Mouse (Mus musculus) kidney, embryonic 14.5 days (tissue): ENCODE data around the gene Cass4. TPM values are rescaled to one million over a fixed set of nuclear protein-coding genes. Genes with fewer than 3 reads are reported as not detected.

ENCODE experiments used
- ATAC-seq: fragments of 200-750 bp; cut with Nextera tagmentation; 2 replicates; pipeline ENCODE4 v1.8.0; 2017; ENCODE audit warnings: moderate number of reproducible peaks, mild to moderate bottlenecking, moderate TSS enrichment, moderate library complexity; ENCODE audit not compliant: low FRiP score, low TSS enrichment
- H3K27ac ChIP-seq: fragments of 300-500 bp; sonication (generic); 2 replicates; pipeline ENCODE4 v1.5.1; 2014; ENCODE audit warnings: low read depth, mild to moderate bottlenecking, low read length, moderate library complexity, mixed read lengths
- H3K27me3 ChIP-seq: fragments of 300-500 bp; sonication (generic); 2 replicates; pipeline ENCODE4 v1.6.1; 2014; ENCODE audit warnings: mild to moderate bottlenecking, low read length; ENCODE audit not compliant: control insufficient read depth, insufficient read depth
- H3K36me3 ChIP-seq: fragments of 300-500 bp; sonication (generic); 2 replicates; pipeline ENCODE4 v1.6.1; 2014; ENCODE audit warnings: low read length, mixed read lengths; ENCODE audit not compliant: control insufficient read depth, insufficient read depth
- H3K4me1 ChIP-seq: fragments of 300-500 bp; sonication (generic); 2 replicates; pipeline ENCODE4 v1.6.1; 2014; ENCODE audit warnings: low read length, mixed read lengths; ENCODE audit not compliant: control insufficient read depth, insufficient read depth
- H3K4me2 ChIP-seq: fragments of 300-500 bp; sonication (generic); replicated peaks from 2 replicates; pipeline ENCODE4 v1.6.1; 2014; ENCODE audit warnings: low read depth, mild to moderate bottlenecking, low read length
- H3K4me3 ChIP-seq: fragments of 300-500 bp; sonication (generic); 2 replicates; pipeline ENCODE4 v1.5.1; 2014; ENCODE audit warnings: mild to moderate bottlenecking, low read length
- H3K9ac ChIP-seq: fragments of 300-500 bp; sonication (generic); 2 replicates; pipeline ENCODE4 v1.6.1; 2014; ENCODE audit warnings: low read depth, mild to moderate bottlenecking, low read length, moderate library complexity
- H3K9me3 ChIP-seq: fragments of 300-500 bp; sonication (generic); 2 replicates; pipeline ENCODE4 v1.6.1; 2016; ENCODE audit warnings: low read length; ENCODE audit not compliant: control insufficient read depth
- WGBS: fragments of 180-500 bp; shearing (Covaris S2); extraction: QIAGEN DNeasy Blood & Tissue Kit; methylation state at CpG from one replicate; pipeline ENCODE4 v1.1.7; 2014; 5-methylcytosine and 5-hydroxymethylcytosine counted together
- polyA plus RNA-seq: library from polyadenylated mRNA; unstranded; fragments of >200 nt; fragmentation: Nextera tagmentation; extraction: Ambion mirVana; gene quantifications from 2 replicates; pipeline ENCODE4 v1.2.1, GENCODE M21; 2014

Gene Cass4
- polyA plus RNA-seq, 1 experiment from 2014 or later, result 0.19 TPM

DNA sequence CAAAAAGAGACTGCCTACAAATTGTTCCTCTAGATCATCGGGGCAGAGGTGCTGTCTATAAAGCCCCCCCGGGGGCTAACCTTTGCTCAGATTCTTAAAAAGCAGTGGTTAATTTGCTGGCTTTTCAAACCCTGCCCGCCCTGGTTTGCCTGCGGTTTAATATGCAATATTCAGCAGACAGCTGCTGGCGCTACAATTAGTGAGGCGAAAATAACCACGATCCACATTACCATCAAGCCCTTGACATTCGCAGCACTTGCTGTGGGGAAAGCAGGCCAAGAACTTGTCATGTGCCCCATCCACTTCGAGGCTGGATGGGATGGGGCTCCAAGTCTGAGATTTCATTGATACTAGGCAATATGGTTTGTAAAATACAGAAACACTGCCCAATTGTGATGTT, 40.4 kb upstream of the Cass4 start:
- Histone ChIP-seq H3K4me2 (no peak overlapping the region), H3K4me1 (no peaks in the 10 kb centered on the region), H3K9ac (no peak overlapping the region), H3K27me3 (no peaks in the 10 kb centered on the region), H3K4me3 (no peak overlapping the region), H3K9me3 (no peaks in the 10 kb centered on the region), H3K36me3 (peaks cover 43% of the 10 kb centered on the region), H3K27ac (no peak overlapping the region)
- no peak for ATAC-seq
- WGBS, result 94% methylated on average over 9 of the region's 9 CpGs

- Histone ChIP-seq H3K36me3 (peaks cover 58% of the 10 kb centered on the region), H3K4me1 (no peaks in the 10 kb centered on the region), H3K9me3 (no peaks in the 10 kb centered on the region), H3K9ac (no peak overlapping the region), H3K4me2 (no peak overlapping the region), H3K27ac (no peak overlapping the region), H3K27me3 (no peaks in the 10 kb centered on the region), H3K4me3 (no peak overlapping the region)
- no peak for ATAC-seq
- 81% methylated on average over 9 of the region's 9 CpGs for WGBS
Observed at GRCm38 (mm10) chr2:172354761-172355160, 38.8 kb upstream of the Cass4 start.

DNA sequence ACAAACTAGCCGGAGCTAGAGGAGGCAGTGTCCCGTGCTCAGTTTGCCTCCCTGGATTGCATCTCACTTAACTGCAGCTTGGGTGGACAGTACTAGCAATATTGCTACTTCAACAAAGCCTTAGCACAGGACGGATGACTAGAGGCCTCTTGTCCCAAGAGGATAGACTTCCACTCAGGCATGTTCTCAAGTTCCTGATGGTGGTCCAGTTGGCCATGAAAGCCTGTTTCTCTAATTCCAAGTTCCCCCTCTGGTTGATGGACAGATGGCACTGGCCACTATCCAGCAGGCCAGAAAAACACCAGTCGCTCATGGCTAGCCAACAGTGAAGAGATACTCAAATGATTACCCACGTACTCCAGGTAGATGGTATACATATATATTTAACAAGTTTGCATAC, 37.8 kb upstream of the Cass4 start:
- H3K9ac ChIP-seq, result no peak overlapping the region
- H3K4me3 ChIP-seq, result no peak overlapping the region
- H3K36me3 ChIP-seq, result peaks cover 69% of the 10 kb centered on the region
- H3K4me1 ChIP-seq, result no peaks in the 10 kb centered on the region
- no peak for ATAC-seq
- H3K27me3 ChIP-seq, result no peaks in the 10 kb centered on the region
- no peak overlapping the region for H3K4me2 ChIP-seq
- 73% methylated on average over 5 of the region's 5 CpGs for WGBS
- H3K9me3 ChIP-seq, result no peaks in the 10 kb centered on the region
- H3K27ac ChIP-seq, result no peak overlapping the region

DNA sequence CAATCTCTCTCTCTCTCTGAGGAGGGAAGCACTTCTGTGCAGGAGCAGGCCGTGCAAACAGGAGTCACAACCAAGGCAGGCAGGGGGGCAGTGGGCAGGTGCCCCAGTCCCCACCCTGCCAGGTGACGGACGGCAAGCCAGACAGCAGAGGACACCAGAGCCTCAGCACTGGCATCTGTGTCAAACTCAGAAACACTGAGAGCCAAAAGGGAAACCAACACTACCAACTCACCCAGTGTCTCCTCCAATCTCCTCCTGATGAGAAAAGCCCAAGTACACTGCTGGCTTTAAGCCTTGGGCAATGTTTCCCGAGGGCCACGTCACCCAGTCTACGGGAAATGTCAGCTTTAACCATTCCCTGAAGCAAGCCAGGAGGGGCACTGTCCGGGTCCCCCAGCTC, 30.4 kb upstream of the Cass4 start:
- no peaks in the 10 kb centered on the region for H3K9me3 ChIP-seq
- no peak overlapping the region for H3K9ac ChIP-seq
- WGBS, result 93% methylated on average over 7 of the region's 7 CpGs
- no peaks in the 10 kb centered on the region for H3K27me3 ChIP-seq
- no peak for ATAC-seq
- no peak overlapping the region for H3K4me3 ChIP-seq
- H3K4me2 ChIP-seq, result no peak overlapping the region
- H3K27ac ChIP-seq, result no peak overlapping the region
- H3K4me1 ChIP-seq, result peaks cover 3% of the 10 kb centered on the region; the same call in 1 of the 2 replicates
- peaks cover 95% of the 10 kb centered on the region for H3K36me3 ChIP-seq

DNA sequence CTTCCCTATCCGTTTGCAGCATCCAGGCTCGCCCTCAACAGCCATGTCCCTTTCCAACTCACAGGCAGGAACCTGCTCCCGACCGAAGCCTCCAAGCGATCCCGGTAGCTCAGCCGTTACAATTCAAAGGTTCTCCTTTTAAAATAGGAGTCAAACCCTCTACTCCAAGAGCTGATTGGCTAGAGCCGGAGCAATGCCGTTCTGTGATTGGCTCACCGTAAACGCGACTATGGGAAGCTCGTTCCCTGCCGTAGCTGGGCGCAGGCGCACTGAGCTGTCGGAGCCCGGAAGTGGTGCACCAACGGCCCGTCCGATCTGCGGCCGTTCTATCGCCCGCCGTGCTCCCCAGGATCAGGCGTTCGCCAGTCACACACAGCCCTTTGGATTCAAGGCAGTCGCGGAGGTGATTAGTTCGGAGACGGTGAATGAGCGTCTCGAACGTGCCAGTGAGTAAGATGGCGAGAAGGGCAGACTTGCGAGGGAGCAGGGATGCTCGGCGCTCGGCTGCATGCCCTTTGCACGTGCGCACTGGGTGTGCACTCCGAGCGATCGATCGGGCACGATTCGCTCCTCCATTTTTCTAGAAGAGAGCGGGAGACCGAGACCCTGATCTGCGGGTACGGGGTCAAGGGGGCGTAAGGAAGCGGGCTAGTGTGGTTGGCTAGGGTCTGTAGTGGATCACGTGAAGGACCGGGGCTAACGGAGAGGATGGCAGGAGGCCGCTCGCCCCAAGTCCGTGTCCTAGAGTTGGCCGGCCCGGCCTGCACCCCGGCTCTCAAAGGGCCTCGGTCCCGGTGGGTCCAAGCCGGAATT, 23.0 kb upstream of the Cass4 start, which contains the start of the genes Aurka and Cstf1:
Aurka (minus strand) TSS at position 125 of the 813 bp plus-strand sequence.
Cstf1 (plus strand) TSS at position 271 of the 813 bp plus-strand sequence.
- Histone ChIP-seq H3K4me3 (peak within 1 kb of the TSS; percentile 86), H3K36me3 (peaks cover 55% of the 10 kb centered on the region), H3K9ac (peak within 1 kb of the TSS; percentile 89)

DNA sequence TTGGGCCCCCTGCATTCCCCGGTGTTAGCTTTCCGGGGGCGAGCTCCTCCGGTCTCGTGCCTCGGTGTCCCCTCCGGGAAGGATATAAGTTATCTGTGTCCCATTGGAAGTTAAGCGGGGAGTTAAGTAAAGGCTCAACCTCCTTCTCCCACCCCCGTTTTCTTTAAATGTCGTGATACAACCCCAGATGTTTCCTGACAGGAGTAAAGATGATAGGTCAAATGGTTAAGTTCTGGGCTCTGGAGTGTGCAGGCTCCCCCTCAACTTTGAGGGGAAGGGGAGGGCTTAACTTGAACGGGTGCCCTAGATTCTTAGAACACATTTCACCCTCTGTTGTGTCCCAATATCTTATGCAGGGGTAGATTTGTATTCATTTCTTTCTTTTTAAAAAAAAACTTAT, 22.3 kb upstream of the Cass4 start:
- no peaks in the 10 kb centered on the region for H3K27me3 ChIP-seq
- ATAC-seq, result no peak
- H3K9ac ChIP-seq, result peak overlapping the region; percentile 89
- peaks cover 15% of the 10 kb centered on the region for H3K4me1 ChIP-seq
- H3K27ac ChIP-seq, result peak overlapping the region; percentile 7; the same call in 1 of the 2 replicates
- H3K4me3 ChIP-seq, result peak overlapping the region; percentile 86
- H3K4me2 ChIP-seq, result peak overlapping the region; percentile 54
- peaks cover 57% of the 10 kb centered on the region for H3K36me3 ChIP-seq
- H3K9me3 ChIP-seq, result no peaks in the 10 kb centered on the region
- WGBS, result under 1% methylated on average over 11 of the region's 11 CpGs

More for the DNA sequence above, 23.0 kb upstream of the Cass4 start, which contains the start of the genes Aurka and Cstf1:
- Histone ChIP-seq H3K4me1 (peaks cover 15% of the 10 kb centered on the region), H3K27me3 (no peaks in the 10 kb centered on the region), H3K9me3 (no peaks in the 10 kb centered on the region), H3K4me2 (peak within 1 kb of the TSS; percentile 74), H3K27ac (peak within 1 kb of the TSS; percentile 73)
- under 1% methylated on average over 66 of the region's 66 CpGs for WGBS
- peak; percentile 98 for ATAC-seq

DNA sequence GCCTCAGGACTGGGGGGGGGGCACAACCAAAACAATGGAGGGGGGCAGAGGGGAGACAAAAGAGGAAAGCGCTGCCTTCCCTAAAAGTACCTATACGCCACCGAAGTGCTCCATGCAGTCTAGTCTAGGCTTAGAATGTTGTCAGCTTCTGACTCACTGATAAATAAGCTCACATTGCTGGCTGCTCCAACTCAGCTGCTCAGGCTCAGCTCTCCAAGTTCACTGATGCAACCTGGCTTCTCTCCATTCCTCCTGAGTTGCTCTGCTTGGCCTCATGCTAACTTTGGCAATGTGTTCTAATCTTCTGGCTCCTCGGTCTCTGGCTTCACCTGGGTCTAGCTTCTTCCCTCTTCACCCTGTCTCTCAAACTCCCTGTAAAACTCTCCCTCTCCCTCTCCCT, 17.0 kb upstream of the Cass4 start:
- H3K9me3 ChIP-seq, result no peaks in the 10 kb centered on the region
- H3K9ac ChIP-seq, result no peak overlapping the region
- no peak for ATAC-seq
- no peak overlapping the region for H3K27ac ChIP-seq
- 91% methylated on average over 4 of the region's 4 CpGs for WGBS
- H3K4me1 ChIP-seq, result no peaks in the 10 kb centered on the region
- H3K4me2 ChIP-seq, result no peak overlapping the region
- no peak overlapping the region for H3K4me3 ChIP-seq
- H3K36me3 ChIP-seq, result peaks cover 88% of the 10 kb centered on the region
- no peaks in the 10 kb centered on the region for H3K27me3 ChIP-seq

DNA sequence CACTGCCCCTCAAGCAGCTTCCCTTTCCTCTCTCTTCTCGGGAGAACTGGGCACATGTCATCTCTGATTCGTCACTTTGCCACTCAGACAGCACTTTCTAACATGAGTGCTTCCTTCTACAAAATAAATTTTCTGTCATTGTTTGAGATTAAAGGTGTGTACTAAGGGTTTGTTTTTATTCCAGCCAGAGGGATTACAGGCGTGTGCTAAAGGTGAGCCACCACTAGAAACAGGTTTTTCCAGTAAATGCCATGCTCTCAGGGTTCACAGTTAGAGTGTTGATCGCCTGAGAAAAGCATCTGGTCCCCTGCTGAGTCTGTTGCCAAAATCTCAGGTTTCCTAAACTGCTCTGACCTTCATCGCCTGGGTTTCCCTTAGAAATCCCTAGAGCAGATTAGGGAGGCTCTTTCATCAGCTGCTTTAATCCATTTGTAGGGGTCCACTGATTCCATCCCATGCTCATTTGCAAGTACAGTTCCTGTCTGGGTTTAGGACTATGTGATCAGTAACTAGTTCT, 16.5 kb upstream of the Cass4 start:
- ATAC-seq, result no peak
- no peak overlapping the region for H3K4me3 ChIP-seq
- no peaks in the 10 kb centered on the region for H3K4me1 ChIP-seq
- no peak overlapping the region for H3K4me2 ChIP-seq
- no peaks in the 10 kb centered on the region for H3K9me3 ChIP-seq
- peaks cover 93% of the 10 kb centered on the region for H3K36me3 ChIP-seq
- H3K27ac ChIP-seq, result no peak overlapping the region
- WGBS, result 69% methylated on average over 5 of the region's 5 CpGs
- no peak overlapping the region for H3K9ac ChIP-seq
- H3K27me3 ChIP-seq, result no peaks in the 10 kb centered on the region

DNA sequence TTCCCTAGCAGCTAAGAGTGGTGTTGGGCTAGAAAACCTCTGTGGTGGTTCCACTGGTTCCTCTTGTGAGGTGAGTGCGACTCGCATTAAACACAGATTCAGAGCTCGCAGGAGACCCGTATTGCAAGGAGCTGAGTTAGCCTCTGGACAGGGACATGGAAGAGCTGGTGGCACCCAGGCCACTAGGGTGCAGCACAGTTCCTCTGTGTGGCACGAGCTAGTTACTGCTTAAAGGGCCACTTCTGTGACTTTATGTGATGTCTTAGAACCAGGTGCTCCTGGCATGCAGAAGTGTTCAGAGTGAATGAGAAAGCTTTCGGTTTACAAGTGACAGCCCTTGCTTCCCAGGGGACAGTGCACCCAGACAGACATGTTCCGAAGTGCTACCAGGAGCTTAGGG, 15.3 kb upstream of the Cass4 start:
- H3K4me3 ChIP-seq, result no peak overlapping the region
- no peaks in the 10 kb centered on the region for H3K4me1 ChIP-seq
- no peaks in the 10 kb centered on the region for H3K27me3 ChIP-seq
- no peak overlapping the region for H3K27ac ChIP-seq
- 74% methylated on average over 7 of the region's 7 CpGs for WGBS
- no peak for ATAC-seq
- H3K4me2 ChIP-seq, result no peak overlapping the region
- peaks cover 88% of the 10 kb centered on the region for H3K36me3 ChIP-seq
- H3K9me3 ChIP-seq, result no peaks in the 10 kb centered on the region
- H3K9ac ChIP-seq, result no peak overlapping the region
